Mouse (Mus musculus) adrenal gland, adult 18-20 months (tissue): ENCODE data around the gene Plce1. TPM values are rescaled to one million over a fixed set of nuclear protein-coding genes. Genes with fewer than 3 reads are reported as not detected.
"Not testable (repeated sequence)": the region's sequence is repeated elsewhere in the genome, so short reads cannot be mapped to it uniquely, and the experiment has no call there.

Experiments used
- DNase-seq, 2 experiments: peaks; one replicate each; pipeline ENCODE4 v3.0.0; 2021 to 2022; ENCODE audit warnings: low spot score in 2 of 2
- total RNA-seq, 2 experiments: library from RNA; stranded (reverse); gene quantifications; 1 replicate in 1 of 2; 2 replicates in 1 of 2; pipeline ENCODE4 v1.2.3; 2021

Plce1 gene
- total RNA-seq, 2 experiments from 2014 or later = 4.5 to 7.8 TPM

- no peak for DNase-seq
Measured at GRCm38 (mm10) chr19:38488103-38488912, 7.4 kb downstream of the Plce1 start.

GRCm38 (mm10) chr19:38498233-38498632 lies 17.3 kb downstream of the Plce1 start:
- DNase-seq = no peak

DNA sequence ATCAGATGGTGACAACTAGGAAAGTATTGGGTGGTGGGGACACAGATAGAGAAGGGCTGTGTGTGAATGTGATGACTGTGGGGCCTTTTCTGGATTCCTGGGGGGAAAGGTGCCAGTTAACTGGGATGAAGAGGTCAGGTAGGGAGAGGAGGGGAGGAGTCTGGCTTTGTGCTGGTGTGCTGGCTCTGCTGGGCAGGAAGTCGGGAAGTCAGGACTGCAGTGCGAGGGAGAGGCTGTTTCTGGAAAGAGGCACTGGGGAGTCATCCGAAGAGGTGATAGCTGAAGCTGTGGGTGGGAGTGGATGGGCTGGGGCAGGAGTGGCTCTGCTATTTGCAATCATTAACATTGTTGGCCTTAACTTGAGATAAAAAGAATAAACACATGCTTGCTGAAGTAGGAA lies 23.7 kb downstream of the Plce1 start:
- no peak for DNase-seq

- DNase-seq = no peak
Measured at GRCm38 (mm10) chr19:38506131-38506530, 25.2 kb downstream of the Plce1 start.

DNA sequence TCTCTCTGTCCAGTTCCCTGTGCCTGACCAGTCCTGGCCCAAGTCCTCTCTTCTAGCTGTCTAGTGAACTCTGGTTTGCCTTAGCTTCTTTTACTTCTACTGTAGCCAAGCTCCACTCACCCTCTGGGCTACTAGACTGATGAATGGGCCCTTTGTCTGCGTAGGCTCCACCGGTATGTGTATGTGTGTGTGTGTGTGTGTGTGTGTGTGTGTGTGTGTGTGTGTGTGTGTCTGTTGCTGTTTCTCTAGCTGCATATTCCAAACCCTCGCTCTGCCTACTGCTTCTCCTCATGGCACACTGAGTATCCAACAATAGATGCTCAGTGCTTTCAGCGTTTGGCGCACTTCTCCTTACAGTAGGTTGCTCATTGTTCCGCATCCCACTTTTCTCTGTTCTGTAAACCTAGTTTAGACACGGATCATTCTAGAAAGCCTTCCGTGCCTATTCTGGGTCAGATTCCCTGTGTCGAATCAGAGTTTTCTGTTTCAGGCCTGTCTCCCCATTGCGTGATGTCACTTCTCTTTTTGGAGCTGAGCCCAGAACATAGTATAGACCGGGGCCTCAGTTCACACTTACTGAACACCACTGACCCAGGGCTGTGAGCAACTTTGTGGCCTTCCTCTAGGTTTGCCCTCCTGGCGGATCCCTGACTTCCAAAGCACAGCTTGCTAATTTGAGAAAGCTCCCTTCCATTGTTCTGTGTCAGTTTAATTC lies 26.5 kb downstream of the Plce1 start:
- no peak for DNase-seq

GRCm38 (mm10) chr19:38507966-38508625 lies 27.2 kb downstream of the Plce1 start:
- no peak for DNase-seq

DNA sequence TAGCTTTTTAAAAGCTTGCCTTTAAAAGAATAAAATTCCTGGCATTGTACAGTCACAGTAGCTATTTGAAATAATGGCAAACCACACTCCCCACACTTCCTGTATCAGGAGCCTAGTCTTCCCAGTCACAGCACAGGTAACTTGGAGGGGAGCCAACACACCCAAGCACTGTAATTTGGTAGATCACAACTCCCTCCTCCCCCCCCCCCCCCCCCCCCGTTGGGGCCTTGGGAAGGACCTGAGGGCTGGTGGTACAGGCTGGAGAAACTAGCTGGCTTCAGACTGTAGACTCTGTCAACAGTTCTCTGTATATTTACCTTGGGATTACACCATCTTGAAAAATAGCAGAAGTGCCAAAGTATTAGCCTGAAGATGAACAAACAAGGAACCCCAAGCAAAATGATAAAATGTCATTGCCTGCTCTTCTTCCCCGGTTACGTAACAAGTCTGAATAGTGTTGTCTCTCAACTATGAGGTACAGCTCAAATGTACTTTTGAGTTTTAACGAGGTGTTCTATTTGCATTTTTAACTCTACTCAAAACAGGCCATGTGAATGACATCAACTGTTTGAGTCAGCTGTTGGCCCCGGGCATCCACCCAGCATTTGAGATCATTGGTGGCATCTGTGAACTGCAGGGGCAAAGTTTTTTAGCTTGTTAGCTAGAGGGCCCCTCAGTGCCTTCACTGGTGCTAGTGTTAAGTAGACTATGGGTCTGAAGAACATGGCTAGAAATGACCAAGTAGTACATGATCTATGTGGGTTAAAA lies 33.7 kb downstream of the Plce1 start:
- DNase-seq = no peak

- DNase-seq = no peak
Measured at GRCm38 (mm10) chr19:38526855-38527254, 45.9 kb downstream of the Plce1 start.

GRCm38 (mm10) chr19:38527475-38527874 lies 46.6 kb downstream of the Plce1 start:
- DNase-seq = no peak

DNA sequence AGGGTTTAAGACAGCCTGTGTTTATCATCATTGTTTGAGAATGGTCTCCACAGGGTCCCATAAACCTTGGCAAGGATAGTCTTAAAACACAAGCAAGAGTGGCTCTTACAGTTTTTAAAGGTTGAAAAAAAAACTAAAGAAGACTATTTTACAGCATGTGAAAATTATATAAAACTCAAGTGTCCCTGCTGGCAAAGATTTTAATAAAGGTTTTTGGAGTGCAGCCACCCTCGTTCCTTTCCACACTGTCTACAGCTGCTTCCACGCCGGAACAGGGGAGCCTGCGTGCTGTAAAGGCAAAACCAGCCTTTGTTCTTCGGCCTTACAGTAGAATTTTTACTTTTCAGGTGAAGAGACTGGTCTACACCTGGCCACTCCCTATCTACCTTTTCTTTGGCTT lies 52.3 kb downstream of the Plce1 start:
- DNase-seq = no peak

DNA sequence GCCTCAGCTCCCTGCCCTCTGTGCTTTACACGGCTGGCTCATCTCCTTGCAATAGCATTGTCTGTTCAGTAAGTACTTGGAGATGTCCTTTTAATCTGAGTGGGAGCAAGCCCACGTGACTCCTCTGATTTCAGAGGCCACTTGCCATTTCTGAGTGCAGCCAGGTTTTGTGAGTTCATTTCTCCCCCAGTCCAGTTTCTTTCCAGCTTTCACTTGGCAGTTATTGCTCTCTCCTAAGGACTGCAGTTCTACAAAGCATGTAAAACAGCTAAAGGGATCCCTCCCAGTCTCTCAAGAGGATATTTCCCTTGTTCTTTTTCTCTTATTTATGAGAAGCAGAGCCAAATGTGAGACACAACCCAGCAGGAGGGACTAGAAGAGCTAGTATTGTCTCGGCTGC lies 58.4 kb downstream of the Plce1 start:
- DNase-seq = no peak

DNA sequence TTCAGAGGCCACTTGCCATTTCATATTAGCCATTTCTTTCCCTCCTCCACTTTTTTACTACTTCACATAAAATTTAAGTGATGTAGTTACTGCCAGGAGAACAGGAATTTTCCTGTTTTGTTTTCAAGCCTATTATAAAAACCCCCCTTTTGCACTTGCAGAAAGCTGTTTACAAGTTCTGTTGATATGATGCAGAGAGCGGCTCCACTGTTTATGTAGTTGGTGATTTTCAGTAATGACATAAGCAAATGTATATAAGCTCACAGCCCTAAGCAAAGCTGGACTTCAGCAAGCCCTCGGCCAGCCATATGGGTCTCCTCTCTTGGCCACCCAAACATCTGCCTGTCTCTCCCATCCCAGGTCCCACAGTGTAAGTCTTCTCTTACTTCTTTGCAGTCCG lies 59.6 kb downstream of the Plce1 start:
- DNase-seq = no peak

GRCm38 (mm10) chr19:38549487-38550058 lies 68.7 kb downstream of the Plce1 start:
- no peak for DNase-seq

- DNase-seq = no peak
Measured at GRCm38 (mm10) chr19:38553551-38553950, 72.6 kb downstream of the Plce1 start.

- DNase-seq = no peak
Measured at GRCm38 (mm10) chr19:38555399-38555798, 74.5 kb downstream of the Plce1 start.

DNA sequence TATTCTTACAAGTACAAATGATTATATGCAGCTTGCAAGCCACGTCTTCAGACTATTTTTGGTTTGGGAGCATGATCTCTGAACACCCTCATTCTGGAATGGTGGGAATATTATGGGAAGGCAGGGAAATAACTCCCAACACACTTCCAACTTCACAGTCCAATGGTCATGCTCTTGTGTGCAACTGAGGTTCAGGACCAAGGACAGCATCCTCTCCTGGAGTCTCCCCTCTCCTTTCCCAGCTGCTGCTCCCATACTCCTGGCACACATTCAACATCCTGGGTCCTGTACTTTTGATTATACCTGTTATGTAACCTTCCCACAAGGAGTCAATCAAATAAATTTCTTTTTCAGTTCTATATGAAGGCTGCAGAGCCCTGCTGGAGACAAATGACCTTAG lies 77.9 kb downstream of the Plce1 start:
- no peak for DNase-seq

DNA sequence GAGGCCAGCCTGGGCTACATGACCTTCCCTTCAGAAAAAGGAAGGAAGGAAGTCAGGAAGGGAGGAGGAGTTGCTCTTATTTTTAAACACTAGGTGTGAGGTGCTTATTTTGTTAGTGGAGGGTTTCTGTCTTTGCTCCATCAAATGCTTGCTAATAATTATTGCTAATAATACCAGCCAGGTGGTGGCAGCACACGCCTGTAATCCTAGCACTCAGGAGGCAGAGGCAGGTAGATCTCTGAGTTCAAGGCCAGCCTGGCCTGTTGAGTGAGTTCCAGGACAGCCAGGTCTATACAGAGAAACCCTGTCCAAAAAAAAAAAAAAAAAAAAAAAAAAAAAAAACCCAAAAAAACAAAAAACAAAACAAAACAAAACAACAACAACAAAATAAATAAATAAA lies 81.0 kb downstream of the Plce1 start:
- DNase-seq = not testable (repeated sequence)

DNA sequence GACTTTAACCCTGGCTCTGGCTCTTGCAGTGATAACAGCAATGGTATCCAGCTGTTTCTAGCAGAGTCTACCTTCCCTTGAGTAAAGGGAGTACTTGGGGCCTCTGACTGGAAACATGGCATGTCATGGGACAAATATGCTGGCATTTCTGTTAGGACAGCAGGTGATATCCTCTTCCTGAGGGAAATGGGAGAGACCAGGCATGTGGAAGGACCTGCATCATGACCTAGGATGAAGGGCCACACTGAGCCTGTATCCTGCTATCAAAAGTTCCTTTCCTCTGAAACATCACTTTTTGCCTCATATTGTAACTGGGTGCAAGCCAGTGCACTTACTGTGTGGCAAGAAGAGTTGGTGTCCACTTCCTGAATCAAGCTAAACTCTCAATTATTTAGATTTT lies 85.2 kb downstream of the Plce1 start:
- DNase-seq = no peak

DNA sequence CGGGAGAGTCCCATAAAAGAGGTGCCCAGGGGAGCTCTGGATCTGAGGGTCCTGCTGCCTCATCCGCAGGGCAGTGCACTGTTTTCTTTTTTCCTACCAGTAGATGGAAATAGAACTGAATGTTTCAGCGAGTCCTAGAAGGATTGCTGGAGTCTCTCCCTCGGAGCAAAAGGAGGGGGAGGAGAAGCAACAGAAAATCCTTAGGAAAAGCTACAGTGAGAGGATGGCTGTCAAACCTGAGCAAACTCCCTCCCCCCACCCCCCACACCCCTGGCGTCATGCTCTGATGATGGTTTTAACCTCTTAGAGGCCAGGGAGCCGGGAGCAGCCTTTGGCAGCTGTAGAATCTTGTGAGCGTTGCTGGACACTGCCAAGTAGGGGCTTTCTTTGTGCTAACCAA lies 85.8 kb downstream of the Plce1 start:
- DNase-seq = no peak

GRCm38 (mm10) chr19:38567331-38567730 lies 86.4 kb downstream of the Plce1 start:
- no peak for DNase-seq

DNA sequence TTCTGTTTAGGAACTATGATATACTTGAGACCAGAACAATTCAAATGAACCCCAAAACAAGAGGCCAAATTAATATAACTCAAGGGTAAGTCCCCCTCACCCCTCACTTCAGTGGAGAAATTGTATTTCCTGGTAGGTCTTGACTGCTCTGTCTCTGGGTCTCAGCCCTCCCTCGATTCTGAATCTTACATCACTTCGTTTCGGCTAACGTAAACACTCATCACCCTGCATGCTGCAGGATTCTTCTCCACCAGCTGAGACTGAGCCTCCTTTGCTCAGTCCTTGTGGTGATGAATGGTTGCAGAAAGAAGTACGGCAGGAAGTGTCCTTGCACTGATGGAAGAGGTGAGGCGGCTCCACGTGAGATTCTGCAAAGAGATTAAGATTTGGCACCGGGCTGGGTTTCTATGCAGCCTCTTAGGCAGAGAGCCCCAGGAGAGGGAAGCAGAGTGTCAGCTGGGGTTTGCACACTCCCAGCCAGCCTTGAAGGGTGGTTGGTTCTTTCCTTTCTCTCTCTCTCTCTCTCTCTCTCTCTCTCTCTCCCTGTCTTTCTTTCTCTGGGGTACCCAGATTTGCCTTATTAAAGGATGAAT lies 97.7 kb downstream of the Plce1 start:
- no peak for DNase-seq
